Mouse (Mus musculus) kidney, embryonic 16.5 days (tissue): ENCODE data around the gene Opcml. TPM values are rescaled to one million over a fixed set of nuclear protein-coding genes. Genes with fewer than 3 reads are reported as not detected.

Source experiments
- ATAC-seq: fragments of 200-750 bp; cut with Nextera tagmentation; 2 replicates; pipeline ENCODE4 v1.8.0; 2017; ENCODE audit warnings: moderate TSS enrichment; ENCODE audit not compliant: low FRiP score, low TSS enrichment
- H3K27ac ChIP-seq: fragments of 300-500 bp; sonication (generic); 2 replicates; pipeline ENCODE4 v1.5.1; 2014; ENCODE audit warnings: low read length
- H3K27me3 ChIP-seq: fragments of 300-500 bp; sonication (generic); 2 replicates; pipeline ENCODE4 v1.6.1; 2014; ENCODE audit warnings: low read length, control low read depth, mixed read lengths; ENCODE audit not compliant: insufficient read depth
- H3K36me3 ChIP-seq: fragments of 300-500 bp; sonication (generic); 2 replicates; pipeline ENCODE4 v1.6.1; 2014; ENCODE audit warnings: low read length, control low read depth, mixed read lengths; ENCODE audit not compliant: insufficient read depth
- H3K4me1 ChIP-seq: fragments of 300-500 bp; sonication (generic); 2 replicates; pipeline ENCODE4 v1.6.1; 2014; ENCODE audit warnings: low read length, control low read depth, mixed read lengths; ENCODE audit not compliant: insufficient read depth
- H3K4me2 ChIP-seq: fragments of 300-500 bp; sonication (generic); replicated peaks from 2 replicates; pipeline ENCODE4 v1.6.1; 2014; ENCODE audit warnings: low read depth, low read length
- H3K4me3 ChIP-seq: fragments of 300-500 bp; sonication (generic); 2 replicates; pipeline ENCODE4 v1.5.1; 2014; ENCODE audit warnings: mild to moderate bottlenecking, low read length
- H3K9ac ChIP-seq: fragments of 300-500 bp; sonication (generic); replicated peaks from 2 replicates; pipeline ENCODE4 v1.6.1; 2014; ENCODE audit warnings: low read length
- H3K9me3 ChIP-seq: fragments of 300-500 bp; sonication (generic); 2 replicates; pipeline ENCODE4 v1.6.1; 2016; ENCODE audit warnings: low read length, control low read depth
- WGBS: fragments of 180-500 bp; shearing (Covaris S2); extraction: QIAGEN DNeasy Blood & Tissue Kit; methylation state at CpG from one replicate; pipeline ENCODE4 v1.1.7; 2014; 5-methylcytosine and 5-hydroxymethylcytosine counted together
- polyA plus RNA-seq: library from polyadenylated mRNA; unstranded; fragments of >200 nt; fragmentation: Nextera tagmentation; extraction: Ambion mirVana; gene quantifications from 2 replicates; pipeline ENCODE4 v1.2.1, GENCODE M21; 2015

Gene Opcml
- polyA plus RNA-seq, 1 experiment from 2014 or later: 2.0 TPM

DNA sequence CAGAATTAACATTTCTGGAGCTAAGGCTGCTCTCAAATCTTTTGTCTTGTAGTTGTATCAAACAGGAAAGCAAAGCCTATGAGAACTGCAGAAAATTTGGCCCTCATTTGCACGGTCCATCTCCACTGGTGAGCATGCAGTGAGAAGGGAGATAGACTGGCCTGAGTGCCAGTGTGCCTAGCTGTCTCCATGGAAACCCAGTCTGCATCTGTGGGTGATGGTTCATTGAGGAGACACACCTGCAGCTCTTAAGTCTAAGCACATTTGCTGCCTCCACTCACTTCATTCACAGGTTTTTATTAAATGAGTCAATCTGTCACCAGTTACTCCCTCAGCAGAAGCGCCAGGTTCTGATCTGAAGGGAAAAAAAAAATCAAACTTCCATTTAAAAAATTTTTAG, 768.1 kb downstream of the Opcml start:
- Histone ChIP-seq H3K27ac (no peak overlapping the region), H3K9ac (no peak overlapping the region), H3K4me2 (no peak overlapping the region), H3K4me3 (no peak overlapping the region), H3K36me3 (no peaks in the 10 kb centered on the region), H3K9me3 (no peaks in the 10 kb centered on the region), H3K27me3 (no peaks in the 10 kb centered on the region), H3K4me1 (0 out of 2 replicates have a peak, but pooled peaks cover 4% of the 10 kb centered on the region)
- WGBS: 78% methylated on average over 2 of the region's 2 CpGs
- no peak for ATAC-seq

- 56% methylated on average over 6 of the region's 6 CpGs for WGBS
- no peak overlapping the region for H3K4me3 ChIP-seq
- H3K4me1 ChIP-seq: 0 out of 2 replicates have a peak, but pooled peaks cover 4% of the 10 kb centered on the region
- no peak overlapping the region for H3K4me2 ChIP-seq
- H3K27ac ChIP-seq: no peak overlapping the region
- ATAC-seq: no peak
- no peaks in the 10 kb centered on the region for H3K9me3 ChIP-seq
- H3K9ac ChIP-seq: no peak overlapping the region
- H3K27me3 ChIP-seq: no peaks in the 10 kb centered on the region
- no peaks in the 10 kb centered on the region for H3K36me3 ChIP-seq
Measured at GRCm38 (mm10) chr9:28561761-28562160, 771.2 kb downstream of the Opcml start.

DNA sequence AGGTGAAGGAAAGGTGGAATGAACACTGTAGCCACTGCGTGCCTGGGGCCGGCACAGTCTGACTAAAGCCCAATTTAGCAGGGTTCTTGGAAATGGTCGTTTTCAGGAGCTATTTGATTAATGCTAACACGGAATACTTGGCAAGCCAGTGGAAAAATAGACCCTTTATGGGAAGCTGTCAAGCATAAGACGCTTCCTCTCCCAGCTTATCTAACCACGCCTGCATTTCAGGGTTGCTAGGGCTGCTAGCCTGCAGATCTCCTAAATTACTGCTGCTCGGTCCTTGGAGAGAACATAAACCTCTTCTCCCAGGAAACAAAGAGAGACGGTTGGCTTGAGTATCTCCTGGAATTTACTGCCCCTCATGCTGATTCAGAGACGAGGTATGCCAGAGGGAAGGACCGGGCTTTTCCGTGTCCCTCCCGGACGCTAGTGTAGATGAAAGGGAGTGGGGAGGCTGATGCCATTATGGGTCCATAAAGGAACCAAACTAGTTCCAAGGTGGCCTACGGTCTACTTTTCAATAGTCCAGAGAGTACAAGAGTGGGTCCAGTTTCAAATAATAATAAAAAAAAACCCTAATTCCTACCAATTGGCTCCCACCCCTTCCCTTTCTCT, 772.6 kb downstream of the Opcml start:
- H3K27me3 ChIP-seq: no peaks in the 10 kb centered on the region
- H3K4me1 ChIP-seq: 0 out of 2 replicates have a peak, but pooled peaks cover 4% of the 10 kb centered on the region
- H3K4me3 ChIP-seq: peak overlapping the region; percentile 14; the same call in 1 of the 2 replicates
- no peak overlapping the region for H3K27ac ChIP-seq
- H3K9ac ChIP-seq: no peak overlapping the region
- peak overlapping the region; percentile 26 for H3K4me2 ChIP-seq
- H3K9me3 ChIP-seq: no peaks in the 10 kb centered on the region
- 5% methylated on average over 14 of the region's 14 CpGs for WGBS
- H3K36me3 ChIP-seq: no peaks in the 10 kb centered on the region
- ATAC-seq: peak; percentile 63; the same call in 1 of the 2 replicates

DNA sequence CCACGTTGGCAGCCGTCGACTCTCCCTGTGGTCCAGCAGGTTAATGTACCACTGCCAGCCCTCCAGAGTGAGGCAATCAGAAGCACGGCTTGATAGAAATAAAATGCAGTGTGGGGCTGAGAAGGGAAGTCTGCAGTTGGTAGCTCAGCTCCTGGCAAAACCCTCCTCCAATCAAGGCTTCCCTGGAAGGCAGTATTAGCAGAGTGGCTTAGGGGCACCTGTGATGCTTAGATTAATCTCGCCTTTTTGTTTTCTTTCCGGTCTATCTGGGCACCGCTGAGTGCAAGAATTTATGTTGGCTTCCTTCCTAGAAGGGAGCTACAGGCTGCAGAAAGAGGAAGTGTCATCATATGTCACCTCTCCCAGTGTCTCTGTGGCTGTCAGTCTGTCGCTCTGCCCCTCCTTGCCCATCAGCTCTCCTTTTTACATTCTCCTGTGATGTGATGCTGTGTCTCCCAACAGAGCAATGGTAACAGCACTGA, 778.5 kb downstream of the Opcml start:
- H3K36me3 ChIP-seq: no peaks in the 10 kb centered on the region
- H3K9ac ChIP-seq: no peak overlapping the region
- H3K4me2 ChIP-seq: no peak overlapping the region
- H3K4me1 ChIP-seq: peaks cover 19% of the 10 kb centered on the region; the same call in 1 of the 2 replicates
- WGBS: 10% methylated on average over 8 of the region's 8 CpGs
- H3K27ac ChIP-seq: 0 out of 2 replicates have a peak overlapping the region, but pooled peaks have one; percentile 7
- H3K27me3 ChIP-seq: no peaks in the 10 kb centered on the region
- peak; percentile 23; the same call in 1 of the 2 replicates for ATAC-seq
- H3K9me3 ChIP-seq: no peaks in the 10 kb centered on the region
- no peak overlapping the region for H3K4me3 ChIP-seq

DNA sequence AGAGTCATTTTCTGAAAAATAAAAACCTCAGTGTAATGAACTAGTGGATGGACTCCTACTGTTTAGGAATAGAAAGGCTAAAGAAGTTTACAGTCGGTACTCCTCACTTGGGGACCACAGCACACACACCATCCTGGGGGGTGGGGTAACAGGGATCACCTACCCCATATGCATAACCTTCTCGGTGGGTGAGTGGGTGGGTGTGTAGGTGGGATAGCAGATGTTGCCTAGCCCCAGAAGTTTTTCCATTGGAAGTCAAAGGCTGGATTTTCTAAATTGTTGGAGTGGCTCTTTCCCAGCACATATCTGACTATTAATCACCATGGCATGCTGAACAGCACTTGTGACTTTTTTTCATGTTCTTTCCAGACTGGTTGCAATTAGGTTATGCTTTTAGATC, 779.2 kb downstream of the Opcml start:
- H3K27me3 ChIP-seq: no peaks in the 10 kb centered on the region
- no peaks in the 10 kb centered on the region for H3K9me3 ChIP-seq
- no peak overlapping the region for H3K4me3 ChIP-seq
- H3K9ac ChIP-seq: no peak overlapping the region
- H3K36me3 ChIP-seq: no peaks in the 10 kb centered on the region
- WGBS: 29% methylated on average over 2 of the region's 2 CpGs
- no peak overlapping the region for H3K4me2 ChIP-seq
- H3K4me1 ChIP-seq: peaks cover 19% of the 10 kb centered on the region; the same call in 1 of the 2 replicates
- no peak for ATAC-seq
- H3K27ac ChIP-seq: 0 out of 2 replicates have a peak overlapping the region, but pooled peaks have one; percentile 7

DNA sequence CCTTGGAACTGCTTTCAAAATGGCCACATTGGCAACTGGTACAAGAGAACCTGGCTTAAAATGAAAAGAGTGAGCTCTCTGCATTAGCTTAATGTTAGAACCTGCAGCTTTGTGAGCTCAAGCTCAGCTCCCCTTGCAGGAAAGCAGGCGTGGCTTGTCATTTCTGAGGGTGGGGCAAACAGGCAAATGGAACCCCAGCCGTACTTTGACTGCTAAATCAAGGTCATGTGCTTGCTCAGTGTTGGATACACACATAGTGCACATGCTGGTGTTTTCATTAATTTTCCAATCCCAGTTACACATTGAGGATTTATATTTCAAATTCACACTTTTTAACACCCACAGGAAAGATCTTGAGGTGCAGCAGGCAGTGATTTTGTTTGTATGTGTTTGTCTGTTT, 781.1 kb downstream of the Opcml start:
- 62% methylated on average over 2 of the region's 2 CpGs for WGBS
- no peak overlapping the region for H3K4me3 ChIP-seq
- no peaks in the 10 kb centered on the region for H3K9me3 ChIP-seq
- no peak for ATAC-seq
- H3K4me1 ChIP-seq: peaks cover 19% of the 10 kb centered on the region; the same call in 1 of the 2 replicates
- no peaks in the 10 kb centered on the region for H3K36me3 ChIP-seq
- H3K4me2 ChIP-seq: no peak overlapping the region
- no peaks in the 10 kb centered on the region for H3K27me3 ChIP-seq
- H3K9ac ChIP-seq: no peak overlapping the region
- no peak overlapping the region for H3K27ac ChIP-seq

DNA sequence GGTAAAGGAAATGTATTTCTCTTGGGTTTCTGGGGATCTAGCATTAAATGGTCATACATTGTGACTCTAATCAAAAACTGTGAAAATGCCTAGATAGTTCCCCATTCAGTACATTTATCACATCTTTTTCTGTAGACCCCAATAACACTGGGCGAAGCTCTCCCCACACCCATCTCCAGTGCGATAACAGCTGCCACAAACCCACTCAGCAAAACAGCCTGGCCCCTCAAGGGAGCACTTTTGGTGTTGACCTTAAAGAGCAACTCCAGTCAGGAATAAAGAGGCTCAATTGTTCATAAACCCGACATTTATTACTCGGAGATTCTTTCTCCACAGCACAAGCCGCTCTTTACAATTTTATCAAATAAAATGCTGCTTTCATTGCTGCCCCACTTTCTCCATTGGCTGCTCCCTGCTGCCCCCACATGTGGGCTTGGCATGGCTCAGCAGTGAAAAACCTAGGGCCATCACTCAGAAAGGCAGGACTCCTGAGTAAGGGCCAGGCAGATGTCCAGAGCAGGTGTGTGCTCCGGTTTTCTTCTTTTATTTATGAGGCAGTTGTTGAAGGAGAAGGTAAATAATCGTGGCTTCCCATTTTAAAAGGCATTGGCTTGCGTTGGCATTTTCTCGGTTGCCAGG, 781.7 kb downstream of the Opcml start:
- Histone ChIP-seq H3K4me2 (no peak overlapping the region), H3K27ac (no peak overlapping the region), H3K9ac (no peak overlapping the region), H3K9me3 (no peaks in the 10 kb centered on the region), H3K4me3 (no peak overlapping the region), H3K27me3 (no peaks in the 10 kb centered on the region), H3K36me3 (no peaks in the 10 kb centered on the region), H3K4me1 (peaks cover 19% of the 10 kb centered on the region; the same call in 1 of the 2 replicates)
- ATAC-seq: no peak
- 64% methylated on average over 9 of the region's 9 CpGs for WGBS

DNA sequence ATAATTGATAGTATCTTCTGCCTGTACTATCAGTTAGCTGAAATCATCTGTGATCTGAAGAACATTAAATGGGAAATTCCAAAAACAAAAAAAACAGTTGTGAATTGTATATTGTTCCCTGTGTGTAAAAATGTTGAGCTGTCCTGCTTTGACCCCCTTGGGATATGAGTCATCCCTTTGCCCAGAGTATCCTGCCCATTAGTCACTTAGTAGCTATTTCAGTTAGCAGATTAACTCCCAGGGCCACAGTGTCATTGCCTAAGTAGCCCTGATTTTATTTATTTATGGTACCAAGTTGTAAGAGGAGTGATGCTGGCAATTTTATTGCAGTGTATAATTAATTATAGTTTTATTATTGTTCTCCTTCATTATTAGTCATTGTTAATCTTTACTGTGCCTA, 788.2 kb downstream of the Opcml start:
- Histone ChIP-seq H3K4me3 (no peak overlapping the region), H3K9me3 (no peaks in the 10 kb centered on the region), H3K4me2 (no peak overlapping the region), H3K36me3 (no peaks in the 10 kb centered on the region), H3K27me3 (no peaks in the 10 kb centered on the region), H3K27ac (no peak overlapping the region), H3K4me1 (no peaks in the 10 kb centered on the region), H3K9ac (no peak overlapping the region)
- no peak for ATAC-seq

- H3K27me3 ChIP-seq: no peaks in the 10 kb centered on the region
- no peaks in the 10 kb centered on the region for H3K4me1 ChIP-seq
- H3K4me2 ChIP-seq: no peak overlapping the region
- no peak overlapping the region for H3K9ac ChIP-seq
- H3K36me3 ChIP-seq: no peaks in the 10 kb centered on the region
- H3K27ac ChIP-seq: no peak overlapping the region
- WGBS: 70% methylated on average over 3 of the region's 3 CpGs
- no peaks in the 10 kb centered on the region for H3K9me3 ChIP-seq
- no peak overlapping the region for H3K4me3 ChIP-seq
- no peak for ATAC-seq
Measured at GRCm38 (mm10) chr9:28587253-28587652, 796.7 kb downstream of the Opcml start.

DNA sequence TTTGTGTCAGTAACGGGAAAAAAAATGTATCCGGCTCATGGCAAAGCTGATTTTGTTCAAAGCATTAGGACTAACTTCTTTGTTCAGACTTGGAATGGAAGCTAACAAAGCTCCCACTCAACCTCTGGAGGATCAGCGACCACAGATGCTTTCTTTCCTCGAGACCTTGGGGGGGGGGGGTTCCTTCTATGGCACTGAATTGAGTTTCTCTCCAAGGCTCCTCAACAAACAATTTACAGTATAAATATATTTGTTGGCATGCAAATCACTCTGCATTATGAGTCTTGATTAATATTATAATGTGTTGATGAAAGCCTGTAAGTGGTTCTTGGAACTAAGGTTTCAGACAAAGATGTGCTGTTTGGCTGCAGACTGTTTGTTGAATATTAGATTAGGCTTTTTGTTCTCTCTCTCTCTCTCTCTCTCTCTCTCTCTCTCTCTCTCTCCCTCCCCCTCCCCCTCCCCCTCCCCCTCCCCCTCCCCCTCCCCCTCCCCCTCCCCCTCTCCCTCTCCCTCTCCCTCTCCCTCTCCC, 797.3 kb downstream of the Opcml start:
- no peaks in the 10 kb centered on the region for H3K27me3 ChIP-seq
- H3K4me3 ChIP-seq: no peak overlapping the region
- no peaks in the 10 kb centered on the region for H3K9me3 ChIP-seq
- no peaks in the 10 kb centered on the region for H3K36me3 ChIP-seq
- H3K4me2 ChIP-seq: no peak overlapping the region
- no peak overlapping the region for H3K9ac ChIP-seq
- WGBS: 93% methylated on average over 4 of the region's 4 CpGs
- H3K4me1 ChIP-seq: no peaks in the 10 kb centered on the region
- no peak for ATAC-seq
- H3K27ac ChIP-seq: no peak overlapping the region
